Mouse (Mus musculus): Measurements from ENCODE around the gene Med12. TPM values are rescaled to one million over a fixed set of nuclear protein-coding genes. Genes with fewer than 3 reads are reported as not detected.

Gene Med12
- polyA plus RNA-seq, 1 experiment from 2014 or later: 26.0 TPM

- Histone ChIP-seq H3K9me3 (replicated peaks; ENCODE audit: control insufficient read depth, low read length, poor library complexity, severe bottlenecking) (no peaks in the 10 kb centered on the region), H3K4me3 (ENCODE audit: low read depth, low read length) (no peak overlapping the region), H3K27me3 (ENCODE audit: control insufficient read depth, insufficient read depth, low read depth, low read length) (no peaks in the 10 kb centered on the region), H3K9ac (ENCODE audit: low read depth, low read length) (no peak overlapping the region), H3K36me3 (ENCODE audit: control insufficient read depth, insufficient read depth, low read length) (no peaks in the 10 kb centered on the region), H3K27ac (ENCODE audit: low read length) (no peak overlapping the region), H3K4me2 (ENCODE audit: low read length) (no peak overlapping the region), H3K4me1 (ENCODE audit: control insufficient read depth, insufficient read depth, low read length) (no peaks in the 10 kb centered on the region)
- ATAC-seq: no peak
- WGBS: 90% methylated on average over 2 of the region's 2 CpGs
These were observed 71.6 kb downstream of the Med12 start for GRCm38 (mm10) chrX:101345456-101345855.

GRCm38 (mm10) chrX:101346475-101346874 lies 72.6 kb downstream of the Med12 start:
- Histone ChIP-seq H3K27ac (ENCODE audit: low read length) (no peak overlapping the region), H3K9ac (ENCODE audit: low read depth, low read length) (no peak overlapping the region), H3K9me3 (replicated peaks; ENCODE audit: control insufficient read depth, low read length, poor library complexity, severe bottlenecking) (no peaks in the 10 kb centered on the region), H3K36me3 (ENCODE audit: control insufficient read depth, insufficient read depth, low read length) (no peaks in the 10 kb centered on the region), H3K27me3 (ENCODE audit: control insufficient read depth, insufficient read depth, low read depth, low read length) (no peaks in the 10 kb centered on the region), H3K4me2 (ENCODE audit: low read length) (no peak overlapping the region), H3K4me1 (ENCODE audit: control insufficient read depth, insufficient read depth, low read length) (no peaks in the 10 kb centered on the region), H3K4me3 (ENCODE audit: low read depth, low read length) (no peak overlapping the region)
- ATAC-seq: no peak
- 51% methylated on average over 4 of the region's 4 CpGs for WGBS

Other genes starting within 250 kb of the Med12 start
- 0.10 and 0.11 TPM in 2 replicates for gene Tex11, start 214.4 kb upstream of the Med12 start, polyA plus RNA-seq (2015; fragmentation: Nextera tagmentation; extraction: Ambion mirVana)
- 9.3 and 20.2 TPM in 2 replicates for gene Slc7a3, start 188.0 kb upstream of the Med12 start, polyA plus RNA-seq (2015; fragmentation: Nextera tagmentation; extraction: Ambion mirVana)
- 47.9 and 49.5 TPM in 2 replicates for gene Snx12, start 51.5 kb upstream of the Med12 start, polyA plus RNA-seq (2015; fragmentation: Nextera tagmentation; extraction: Ambion mirVana)
- gene Foxo4, start 19.5 kb upstream of the Med12 start, polyA plus RNA-seq (2015; fragmentation: Nextera tagmentation; extraction: Ambion mirVana): 0.57 and 0.65 TPM in 2 replicates
- gene Gm614, start 10.0 kb upstream of the Med12 start, polyA plus RNA-seq (2015; fragmentation: Nextera tagmentation; extraction: Ambion mirVana): not detected in 2 replicates
- gene Il2rg, start 5.8 kb upstream of the Med12 start, polyA plus RNA-seq (2015; fragmentation: Nextera tagmentation; extraction: Ambion mirVana): 5.6 and 5.7 TPM in 2 replicates
- not detected in 2 replicates for gene Gm20489, start 5.0 kb upstream of the Med12 start, polyA plus RNA-seq (2015; fragmentation: Nextera tagmentation; extraction: Ambion mirVana)
- gene Nlgn3, start 25.1 kb downstream of the Med12 start, polyA plus RNA-seq (2015; fragmentation: Nextera tagmentation; extraction: Ambion mirVana): 90.9 and 94.7 TPM in 2 replicates
- 1.3 TPM in 2 replicates for gene Gjb1, start 102.3 kb downstream of the Med12 start, polyA plus RNA-seq (2015; fragmentation: Nextera tagmentation; extraction: Ambion mirVana)
- 110 and 119 TPM in 2 replicates for gene Zmym3, start 146.8 kb downstream of the Med12 start, polyA plus RNA-seq (2015; fragmentation: Nextera tagmentation; extraction: Ambion mirVana)
- gene Nono, start 155.3 kb downstream of the Med12 start, polyA plus RNA-seq (2015; fragmentation: Nextera tagmentation; extraction: Ambion mirVana): 292 and 324 TPM in 2 replicates
- 1.2 and 2.1 TPM in 2 replicates for gene Itgb1bp2, start 175.1 kb downstream of the Med12 start, polyA plus RNA-seq (2015; fragmentation: Nextera tagmentation; extraction: Ambion mirVana)